Mouse (Mus musculus) ES-Bruce4 (cell line): ENCODE data around the gene Adcy5. TPM values are rescaled to one million over a fixed set of nuclear protein-coding genes. Genes with fewer than 3 reads are reported as not detected.

ENCODE experiments used
- H3K27ac ChIP-seq: 2 replicates; pipeline ENCODE4 v1.5.1; 2012; ENCODE audit warnings: low read length, inconsistent platforms; ENCODE audit not compliant: insufficient read depth
- H3K27me3 ChIP-seq: 2 replicates; pipeline ENCODE4 v1.6.1; 2012; ENCODE audit warnings: mild to moderate bottlenecking, low read length, inconsistent platforms; ENCODE audit not compliant: control insufficient read depth, poor library complexity, insufficient read depth, severe bottlenecking
- H3K36me3 ChIP-seq: 2 replicates; pipeline ENCODE4 v1.6.1; 2012; ENCODE audit warnings: inconsistent platforms, mild to moderate bottlenecking, low read length, moderate library complexity; ENCODE audit not compliant: control insufficient read depth, poor library complexity, insufficient read depth, severe bottlenecking
- H3K4me1 ChIP-seq: one replicate; pipeline ENCODE4 v1.8.1; 2011; ENCODE audit warnings: low read length; ENCODE audit not compliant: control insufficient read depth, insufficient read depth
- H3K4me3 ChIP-seq: 2 replicates; pipeline ENCODE4 v1.5.1; 2011; ENCODE audit warnings: low read depth, mild to moderate bottlenecking, low read length
- H3K9ac ChIP-seq: 2 replicates; pipeline ENCODE4 v1.6.1; 2012; ENCODE audit warnings: low read depth, mild to moderate bottlenecking, inconsistent platforms; ENCODE audit not compliant: poor library complexity, severe bottlenecking
- H3K9me3 ChIP-seq: replicated peaks from 2 replicates; pipeline ENCODE4 v1.6.1; 2012; ENCODE audit warnings: mild to moderate bottlenecking, low read length, inconsistent platforms; ENCODE audit not compliant: control insufficient read depth, poor library complexity, insufficient read depth, severe bottlenecking
- CTCF ChIP-seq: IDR thresholded peaks from one replicate; pipeline ENCODE4 v1.8.1; 2011; ENCODE audit warnings: low read depth, low read length
- EP300 ChIP-seq: IDR thresholded peaks from 2 replicates; pipeline ENCODE4 v1.6.1; 2011; ENCODE audit warnings: low read depth, low read length; ENCODE audit not compliant: insufficient read depth
- POLR2A ChIP-seq: IDR thresholded peaks from one replicate; pipeline ENCODE4 v1.8.1; 2011; ENCODE audit warnings: low read length; ENCODE audit not compliant: insufficient read depth
- polyA plus RNA-seq: library from polyadenylated mRNA; stranded (reverse); fragments of >200 nt; gene quantifications from 2 replicates; pipeline ENCODE4 v1.2.4, GENCODE M21; 2011; ENCODE audit warnings: low read depth; ENCODE audit not compliant: missing spikeins, insufficient read depth, insufficient read length

Gene Adcy5
- polyA plus RNA-seq: 0.50 and 1.2 TPM in 2 replicates

DNA sequence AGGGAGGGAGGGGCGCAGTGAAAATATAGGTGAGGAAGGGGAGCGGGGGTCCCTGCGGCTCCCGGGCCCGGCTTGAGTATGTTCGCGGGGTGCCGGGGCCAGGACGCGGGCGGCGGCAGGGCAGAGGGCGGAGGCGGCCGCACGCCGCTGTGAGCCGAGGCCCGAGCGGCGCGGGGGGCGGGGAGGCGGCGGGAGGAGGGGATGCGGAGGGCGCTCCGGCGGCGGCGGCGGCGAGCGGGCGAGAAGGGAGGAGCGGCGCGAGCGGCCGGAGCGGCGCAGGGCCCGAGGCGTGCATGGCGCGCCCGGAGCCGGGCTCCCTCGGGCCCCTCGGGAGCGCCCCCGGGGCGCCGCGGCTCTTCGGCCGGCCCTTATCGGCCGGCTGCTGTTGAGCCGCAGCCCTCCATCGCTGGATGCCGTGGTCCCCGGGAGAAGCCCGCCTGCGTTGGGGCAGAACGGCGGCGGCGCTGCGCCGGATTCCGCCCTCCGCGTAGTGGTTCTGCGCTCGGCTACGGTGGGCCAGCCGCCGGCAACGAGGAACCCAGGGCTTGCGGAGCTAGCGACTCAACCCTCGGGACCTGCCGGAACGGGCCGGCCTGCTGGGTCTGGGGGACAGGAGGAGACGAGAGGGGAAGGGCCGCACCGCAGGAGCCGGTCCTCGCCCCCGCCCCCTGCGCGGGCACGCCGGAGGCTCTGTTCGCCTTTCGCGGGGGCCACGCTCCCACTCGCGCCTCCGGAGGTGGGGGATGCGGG, at the start of gene Adcy5:
TSS of gene Adcy5 (plus strand) at position 237 of the 750 bp plus-strand sequence.
- H3K27me3 ChIP-seq: peaks cover 26% of the 10 kb centered on the region
- no peak within 1 kb of the TSS for H3K27ac ChIP-seq
- H3K36me3 ChIP-seq: no peaks in the 10 kb centered on the region
- TF ChIP-seq CTCF (no peak), POLR2A (no peak), EP300 (no peak)
- peak within 1 kb of the TSS; percentile 69 for H3K4me3 ChIP-seq
- H3K9ac ChIP-seq: peak within 1 kb of the TSS; percentile 68
- H3K4me1 ChIP-seq: no peaks in the 10 kb centered on the region
- H3K9me3 ChIP-seq: no peaks in the 10 kb centered on the region

DNA sequence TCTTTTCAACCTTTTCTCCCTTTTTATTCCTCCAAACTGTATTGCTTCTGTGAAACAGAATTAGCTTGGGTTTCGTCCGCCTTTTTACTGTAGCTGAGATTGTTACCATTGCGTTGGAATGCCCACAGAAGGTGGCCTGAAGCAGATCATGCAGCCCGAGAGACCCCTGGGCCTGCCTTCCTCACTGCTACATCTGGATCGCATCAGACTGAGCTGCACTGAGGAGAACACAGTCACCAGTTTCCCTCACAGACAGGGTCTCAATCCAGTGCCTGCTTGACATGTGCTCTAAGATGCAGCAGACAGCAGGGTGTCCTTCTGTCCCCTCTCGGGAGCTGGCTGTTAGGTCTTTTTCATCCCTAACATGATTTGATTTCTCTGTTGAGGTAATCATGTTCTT, 46.7 kb upstream of the Adcy5 start:
- Histone ChIP-seq H3K9me3 (no peaks in the 10 kb centered on the region), H3K27ac (no peak overlapping the region), H3K4me3 (no peak overlapping the region), H3K27me3 (no peaks in the 10 kb centered on the region), H3K9ac (no peak overlapping the region), H3K4me1 (peaks cover 2% of the 10 kb centered on the region), H3K36me3 (peaks cover 5% of the 10 kb centered on the region)
- TF ChIP-seq CTCF (no peak), EP300 (no peak), POLR2A (no peak)

DNA sequence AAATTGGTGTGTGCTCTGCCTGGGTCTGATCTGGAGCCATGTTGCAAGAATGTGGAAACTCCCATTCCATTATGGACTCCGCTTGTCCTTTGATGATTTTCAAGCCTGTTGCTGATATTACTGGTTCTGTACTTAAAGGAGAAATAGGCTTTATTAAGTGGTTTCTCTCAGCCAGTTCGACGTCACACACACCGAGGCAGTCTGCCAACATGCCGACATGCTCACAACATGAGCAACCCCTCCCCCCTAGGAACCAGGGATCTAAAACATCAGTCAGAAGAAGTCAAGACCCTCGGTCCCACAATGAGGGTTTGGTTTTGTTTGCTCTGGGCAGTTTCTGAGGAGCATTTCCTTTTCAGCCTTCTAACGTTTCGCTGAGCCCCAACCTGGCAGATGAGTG, 45.5 kb upstream of the Adcy5 start:
- no peak overlapping the region for H3K9ac ChIP-seq
- H3K4me3 ChIP-seq: no peak overlapping the region
- H3K4me1 ChIP-seq: no peaks in the 10 kb centered on the region
- H3K27ac ChIP-seq: no peak overlapping the region
- no peak for TF ChIP-seq EP300
- no peak for TF ChIP-seq POLR2A
- no peak for TF ChIP-seq CTCF
- 0 out of 2 replicates have a peak, but pooled peaks cover 2% of the 10 kb centered on the region for H3K36me3 ChIP-seq
- no peaks in the 10 kb centered on the region for H3K27me3 ChIP-seq
- H3K9me3 ChIP-seq: no peaks in the 10 kb centered on the region

DNA sequence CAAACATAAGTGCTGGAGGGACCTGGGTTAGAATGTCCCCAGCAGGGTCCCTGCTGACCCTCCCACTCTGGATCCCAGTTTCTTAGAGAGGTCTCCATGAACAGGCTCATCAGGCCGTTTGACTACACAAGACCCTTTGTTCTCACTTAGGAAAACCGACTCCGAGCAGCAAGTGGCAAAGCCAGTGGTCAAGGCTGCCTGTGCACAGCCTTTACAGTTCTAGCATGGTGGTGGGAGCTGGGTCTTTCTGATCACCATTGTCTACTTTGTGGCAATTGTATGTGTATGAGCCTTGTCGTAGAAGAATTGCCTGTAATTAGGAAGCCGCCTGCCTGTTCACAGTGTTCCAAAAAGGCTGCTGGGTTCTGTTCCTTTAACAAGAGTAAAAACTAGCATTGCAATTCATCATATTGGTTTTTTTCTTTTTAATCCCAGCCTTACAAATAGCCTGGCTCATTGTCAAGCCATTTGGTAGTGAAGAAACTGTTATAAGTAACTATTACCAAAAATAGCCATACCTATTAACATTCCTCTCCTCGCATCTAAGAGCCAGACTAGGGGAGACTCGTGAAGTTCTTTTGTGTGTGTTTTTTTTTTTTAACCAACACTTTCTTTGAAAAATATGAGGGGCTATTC, 44.9 kb upstream of the Adcy5 start:
- Histone ChIP-seq H3K27me3 (no peaks in the 10 kb centered on the region), H3K9ac (no peak overlapping the region), H3K36me3 (0 out of 2 replicates have a peak, but pooled peaks cover 2% of the 10 kb centered on the region), H3K4me3 (no peak overlapping the region), H3K9me3 (no peaks in the 10 kb centered on the region), H3K4me1 (no peaks in the 10 kb centered on the region), H3K27ac (no peak overlapping the region)
- no peak for TF ChIP-seq EP300

DNA sequence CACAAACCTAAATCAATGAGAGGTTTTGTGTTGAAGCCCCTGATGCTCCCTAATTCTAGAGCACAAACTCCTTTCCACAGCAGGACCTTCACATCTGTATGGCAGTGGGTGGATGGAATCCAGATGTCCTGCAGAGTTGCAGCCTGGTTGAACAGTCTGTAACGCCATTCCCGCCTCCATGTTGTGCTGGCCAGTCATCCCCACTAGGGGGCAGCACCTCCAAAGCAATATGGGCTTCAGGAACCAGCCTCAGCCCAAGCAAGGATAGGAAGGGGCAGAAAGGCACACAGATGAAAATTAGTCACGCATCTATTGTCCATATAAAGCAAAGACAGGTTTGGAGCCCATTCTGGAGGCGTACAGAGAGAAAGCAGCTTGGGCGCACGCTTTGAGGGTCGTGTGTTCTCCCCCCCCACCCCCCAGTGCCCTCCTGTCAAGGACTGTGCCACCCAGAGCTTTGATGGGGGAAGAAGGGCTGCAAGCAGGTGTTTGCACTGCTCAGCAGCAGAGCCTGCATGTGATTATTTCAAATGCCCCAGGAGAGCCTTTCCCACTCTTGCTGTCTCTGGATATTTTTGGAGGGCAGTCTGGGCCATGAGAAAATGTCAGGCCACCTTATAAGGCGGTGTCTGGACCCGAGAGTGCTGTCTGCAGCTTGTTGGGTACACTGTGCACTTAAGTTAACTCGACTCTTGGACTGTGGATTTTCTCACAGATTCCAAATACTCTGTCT, 44.1 kb upstream of the Adcy5 start:
- H3K4me3 ChIP-seq: no peak overlapping the region
- H3K27me3 ChIP-seq: no peaks in the 10 kb centered on the region
- no peaks in the 10 kb centered on the region for H3K4me1 ChIP-seq
- no peak overlapping the region for H3K9ac ChIP-seq
- H3K36me3 ChIP-seq: no peaks in the 10 kb centered on the region
- TF ChIP-seq EP300 (no peak), CTCF (peak; percentile 98)
- no peaks in the 10 kb centered on the region for H3K9me3 ChIP-seq
- H3K27ac ChIP-seq: no peak overlapping the region

DNA sequence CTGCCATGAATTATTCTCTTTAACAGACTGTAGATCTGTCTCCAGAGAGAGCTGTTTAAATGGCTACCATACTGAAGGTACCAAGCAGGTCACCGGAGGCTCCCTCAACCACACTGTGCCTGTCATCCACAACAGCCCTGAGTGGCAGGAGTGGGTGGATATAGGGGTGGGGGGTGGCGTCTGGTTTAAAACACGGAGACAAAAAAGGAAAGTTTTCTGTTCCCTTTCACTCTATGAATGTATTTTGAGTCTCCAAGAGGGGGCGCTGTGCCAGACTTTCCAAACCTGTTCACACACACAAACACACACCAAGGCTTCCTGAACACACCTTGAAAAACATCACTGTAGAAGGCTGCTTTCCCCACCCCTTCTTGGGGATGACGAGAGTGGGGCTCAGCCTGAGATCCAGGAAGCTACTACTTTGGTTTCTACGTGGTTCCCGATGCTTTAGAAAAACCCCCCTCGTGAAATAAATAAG, 43.5 kb upstream of the Adcy5 start:
- Histone ChIP-seq H3K36me3 (no peaks in the 10 kb centered on the region), H3K4me1 (no peaks in the 10 kb centered on the region), H3K27ac (no peak overlapping the region), H3K9ac (no peak overlapping the region), H3K9me3 (no peaks in the 10 kb centered on the region), H3K4me3 (no peak overlapping the region), H3K27me3 (no peaks in the 10 kb centered on the region)
- TF ChIP-seq POLR2A: no peak
- TF ChIP-seq EP300: no peak
- no peak for TF ChIP-seq CTCF
